Mouse (Mus musculus) embryonic facial prominence, embryonic 12.5 days (tissue): Measurements from ENCODE around the gene Eps8. TPM values are rescaled to one million over a fixed set of nuclear protein-coding genes. Genes with fewer than 3 reads are reported as not detected.

Experiments used
- ATAC-seq: fragments of 200-750 bp; cut with Nextera tagmentation; 2 replicates; pipeline ENCODE4 v1.8.0; 2017; ENCODE audit not compliant: insufficient number of reproducible peaks, insufficient read depth, low FRiP score, low TSS enrichment
- H3K27ac ChIP-seq: fragments of 300-500 bp; sonication (generic); 2 replicates; pipeline ENCODE4 v1.5.1; 2016; ENCODE audit warnings: mild to moderate bottlenecking
- H3K27me3 ChIP-seq: fragments of 300-500 bp; sonication (generic); 2 replicates; pipeline ENCODE4 v1.6.1; 2016; ENCODE audit warnings: mild to moderate bottlenecking, moderate library complexity
- H3K36me3 ChIP-seq: fragments of 300-500 bp; sonication (generic); 2 replicates; pipeline ENCODE4 v1.6.1; 2016; ENCODE audit warnings: mild to moderate bottlenecking
- H3K4me1 ChIP-seq: fragments of 300-500 bp; sonication (generic); 2 replicates; pipeline ENCODE4 v1.6.1; 2016
- H3K4me2 ChIP-seq: fragments of 300-500 bp; sonication (generic); replicated peaks from 2 replicates; pipeline ENCODE4 v1.6.1; 2016; ENCODE audit warnings: mild to moderate bottlenecking, moderate library complexity
- H3K4me3 ChIP-seq: fragments of 300-500 bp; sonication (generic); 2 replicates; pipeline ENCODE4 v1.5.1; 2016; ENCODE audit warnings: mild to moderate bottlenecking
- H3K9ac ChIP-seq: fragments of 300-500 bp; sonication (generic); 2 replicates; pipeline ENCODE4 v1.6.1; 2016; ENCODE audit warnings: mild to moderate bottlenecking, moderate library complexity
- H3K9me3 ChIP-seq: fragments of 300-500 bp; sonication (generic); 2 replicates; pipeline ENCODE4 v1.6.1; 2016; ENCODE audit warnings: mild to moderate bottlenecking, moderate library complexity
- WGBS: fragments of 180-500 bp; shearing (Covaris S2); methylation state at CpG from one replicate; pipeline ENCODE4 v1.1.7; 2016; 5-methylcytosine and 5-hydroxymethylcytosine counted together
- polyA plus RNA-seq: library from polyadenylated mRNA; unstranded; fragments of >200 nt; fragmentation: Nextera tagmentation; extraction: Ambion mirVana; gene quantifications from 2 replicates; pipeline ENCODE4 v1.2.1, GENCODE M21; 2016

Gene Eps8
- polyA plus RNA-seq: 22.3 and 24.0 TPM in 2 replicates

GRCm38 (mm10) chr6:137654776-137655175 is at the start of gene Eps8:
Gene Eps8, minus strand, starts transcription at chr6:137654876.
- no peak within 1 kb of the TSS for H3K9ac ChIP-seq
- ATAC-seq: no peak
- H3K27ac ChIP-seq: no peak within 1 kb of the TSS
- no peaks in the 10 kb centered on the region for H3K9me3 ChIP-seq
- no peaks in the 10 kb centered on the region for H3K36me3 ChIP-seq
- WGBS: 64% methylated on average over 2 of the region's 2 CpGs
- peaks cover 2% of the 10 kb centered on the region; the same call in 1 of the 2 replicates for H3K27me3 ChIP-seq
- H3K4me2 ChIP-seq: no peak within 1 kb of the TSS
- no peaks in the 10 kb centered on the region for H3K4me1 ChIP-seq
- no peak within 1 kb of the TSS for H3K4me3 ChIP-seq

- H3K27me3 ChIP-seq: no peaks in the 10 kb centered on the region
- H3K36me3 ChIP-seq: no peaks in the 10 kb centered on the region
- no peak overlapping the region for H3K4me2 ChIP-seq
- no peaks in the 10 kb centered on the region for H3K9me3 ChIP-seq
- WGBS: 80% methylated on average over 7 of the region's 7 CpGs
- H3K9ac ChIP-seq: no peak overlapping the region
- no peak overlapping the region for H3K4me3 ChIP-seq
- no peaks in the 10 kb centered on the region for H3K4me1 ChIP-seq
- no peak for ATAC-seq
- H3K27ac ChIP-seq: no peak overlapping the region
Measured at GRCm38 (mm10) chr6:137703431-137703830, 48.8 kb upstream of the Eps8 start.

- Histone ChIP-seq H3K4me3 (no peak overlapping the region), H3K27ac (no peak overlapping the region), H3K36me3 (no peaks in the 10 kb centered on the region), H3K9me3 (no peaks in the 10 kb centered on the region), H3K9ac (no peak overlapping the region), H3K4me2 (no peak overlapping the region), H3K4me1 (no peaks in the 10 kb centered on the region), H3K27me3 (no peaks in the 10 kb centered on the region)
- WGBS: 85% methylated on average over 4 of the region's 4 CpGs
- no peak for ATAC-seq
Measured at GRCm38 (mm10) chr6:137702918-137703317, 48.2 kb upstream of the Eps8 start.

GRCm38 (mm10) chr6:137702186-137702585 is 47.5 kb upstream of the Eps8 start:
- Histone ChIP-seq H3K9me3 (no peaks in the 10 kb centered on the region), H3K27me3 (no peaks in the 10 kb centered on the region), H3K27ac (no peak overlapping the region), H3K4me3 (no peak overlapping the region), H3K4me1 (no peaks in the 10 kb centered on the region), H3K4me2 (no peak overlapping the region), H3K9ac (no peak overlapping the region), H3K36me3 (no peaks in the 10 kb centered on the region)
- WGBS: 84% methylated on average over 3 of the region's 3 CpGs
- no peak for ATAC-seq

- ATAC-seq: no peak
- Histone ChIP-seq H3K9ac (no peak overlapping the region), H3K4me3 (no peak overlapping the region), H3K4me2 (no peak overlapping the region), H3K36me3 (no peaks in the 10 kb centered on the region), H3K27ac (no peak overlapping the region), H3K27me3 (no peaks in the 10 kb centered on the region), H3K9me3 (no peaks in the 10 kb centered on the region), H3K4me1 (0 out of 2 replicates have a peak, but pooled peaks cover 5% of the 10 kb centered on the region)
- WGBS: 87% methylated on average over 7 of the region's 7 CpGs
Measured at GRCm38 (mm10) chr6:137699434-137699833, 44.8 kb upstream of the Eps8 start.

GRCm38 (mm10) chr6:137696445-137697204 is 41.9 kb upstream of the Eps8 start:
- H3K9me3 ChIP-seq: no peaks in the 10 kb centered on the region
- no peaks in the 10 kb centered on the region for H3K36me3 ChIP-seq
- H3K4me3 ChIP-seq: no peak overlapping the region
- 0 out of 2 replicates have a peak overlapping the region, but pooled peaks have one; percentile 26 for H3K27ac ChIP-seq
- no peak overlapping the region for H3K9ac ChIP-seq
- WGBS: 56% methylated on average over 8 of the region's 8 CpGs
- ATAC-seq: 0 out of 2 replicates have a peak, but pooled peaks have one; percentile 28
- no peaks in the 10 kb centered on the region for H3K27me3 ChIP-seq
- no peak overlapping the region for H3K4me2 ChIP-seq
- H3K4me1 ChIP-seq: 0 out of 2 replicates have a peak, but pooled peaks cover 5% of the 10 kb centered on the region

- H3K9me3 ChIP-seq: no peaks in the 10 kb centered on the region
- no peak for ATAC-seq
- H3K27me3 ChIP-seq: no peaks in the 10 kb centered on the region
- no peak overlapping the region for H3K4me3 ChIP-seq
- no peak overlapping the region for H3K27ac ChIP-seq
- H3K9ac ChIP-seq: no peak overlapping the region
- H3K36me3 ChIP-seq: no peaks in the 10 kb centered on the region
- H3K4me2 ChIP-seq: no peak overlapping the region
- WGBS: 88% methylated on average over 8 of the region's 8 CpGs
- 0 out of 2 replicates have a peak, but pooled peaks cover 5% of the 10 kb centered on the region for H3K4me1 ChIP-seq
Measured at GRCm38 (mm10) chr6:137695046-137695445, 40.4 kb upstream of the Eps8 start.

- Histone ChIP-seq H3K27ac (no peak overlapping the region), H3K4me3 (no peak overlapping the region), H3K9me3 (no peaks in the 10 kb centered on the region), H3K36me3 (no peaks in the 10 kb centered on the region), H3K9ac (no peak overlapping the region), H3K27me3 (no peaks in the 10 kb centered on the region), H3K4me1 (0 out of 2 replicates have a peak, but pooled peaks cover 5% of the 10 kb centered on the region), H3K4me2 (no peak overlapping the region)
- WGBS: 75% methylated on average over 2 of the region's 2 CpGs
- ATAC-seq: no peak
Measured at GRCm38 (mm10) chr6:137694310-137694709, 39.6 kb upstream of the Eps8 start.

- ATAC-seq: no peak
- Histone ChIP-seq H3K4me1 (no peaks in the 10 kb centered on the region), H3K27me3 (no peaks in the 10 kb centered on the region), H3K4me2 (no peak overlapping the region), H3K4me3 (no peak overlapping the region), H3K36me3 (no peaks in the 10 kb centered on the region), H3K9ac (no peak overlapping the region), H3K9me3 (no peaks in the 10 kb centered on the region), H3K27ac (no peak overlapping the region)
- WGBS: 69% methylated on average over 2 of the region's 2 CpGs
Measured at GRCm38 (mm10) chr6:137690550-137691119, 36.0 kb upstream of the Eps8 start.

- Histone ChIP-seq H3K4me3 (no peak overlapping the region), H3K27ac (0 out of 2 replicates have a peak overlapping the region, but pooled peaks have one; percentile 11), H3K9me3 (no peaks in the 10 kb centered on the region), H3K4me2 (no peak overlapping the region; the same call in 1 of the 2 replicates), H3K4me1 (no peaks in the 10 kb centered on the region), H3K9ac (no peak overlapping the region), H3K27me3 (no peaks in the 10 kb centered on the region), H3K36me3 (no peaks in the 10 kb centered on the region)
- 49% methylated on average over 11 of the region's 11 CpGs for WGBS
- ATAC-seq: no peak
Measured at GRCm38 (mm10) chr6:137688506-137689105, 33.9 kb upstream of the Eps8 start.

- Histone ChIP-seq H3K9ac (no peak overlapping the region), H3K27ac (0 out of 2 replicates have a peak overlapping the region, but pooled peaks have one; percentile 11), H3K36me3 (no peaks in the 10 kb centered on the region), H3K4me1 (no peaks in the 10 kb centered on the region), H3K9me3 (no peaks in the 10 kb centered on the region), H3K4me2 (no peak overlapping the region), H3K4me3 (no peak overlapping the region), H3K27me3 (no peaks in the 10 kb centered on the region)
- no peak for ATAC-seq
- WGBS: 83% methylated on average over 3 of the region's 3 CpGs
Measured at GRCm38 (mm10) chr6:137688079-137688478, 33.4 kb upstream of the Eps8 start.

- no peak for ATAC-seq
- Histone ChIP-seq H3K4me2 (no peak overlapping the region), H3K36me3 (no peaks in the 10 kb centered on the region), H3K9ac (no peak overlapping the region), H3K4me3 (no peak overlapping the region), H3K27me3 (no peaks in the 10 kb centered on the region), H3K4me1 (no peaks in the 10 kb centered on the region), H3K27ac (no peak overlapping the region), H3K9me3 (no peaks in the 10 kb centered on the region)
- WGBS: 90% methylated on average over 5 of the region's 5 CpGs
Measured at GRCm38 (mm10) chr6:137687667-137688066, 33.0 kb upstream of the Eps8 start.
